In the genomic region with DNA sequence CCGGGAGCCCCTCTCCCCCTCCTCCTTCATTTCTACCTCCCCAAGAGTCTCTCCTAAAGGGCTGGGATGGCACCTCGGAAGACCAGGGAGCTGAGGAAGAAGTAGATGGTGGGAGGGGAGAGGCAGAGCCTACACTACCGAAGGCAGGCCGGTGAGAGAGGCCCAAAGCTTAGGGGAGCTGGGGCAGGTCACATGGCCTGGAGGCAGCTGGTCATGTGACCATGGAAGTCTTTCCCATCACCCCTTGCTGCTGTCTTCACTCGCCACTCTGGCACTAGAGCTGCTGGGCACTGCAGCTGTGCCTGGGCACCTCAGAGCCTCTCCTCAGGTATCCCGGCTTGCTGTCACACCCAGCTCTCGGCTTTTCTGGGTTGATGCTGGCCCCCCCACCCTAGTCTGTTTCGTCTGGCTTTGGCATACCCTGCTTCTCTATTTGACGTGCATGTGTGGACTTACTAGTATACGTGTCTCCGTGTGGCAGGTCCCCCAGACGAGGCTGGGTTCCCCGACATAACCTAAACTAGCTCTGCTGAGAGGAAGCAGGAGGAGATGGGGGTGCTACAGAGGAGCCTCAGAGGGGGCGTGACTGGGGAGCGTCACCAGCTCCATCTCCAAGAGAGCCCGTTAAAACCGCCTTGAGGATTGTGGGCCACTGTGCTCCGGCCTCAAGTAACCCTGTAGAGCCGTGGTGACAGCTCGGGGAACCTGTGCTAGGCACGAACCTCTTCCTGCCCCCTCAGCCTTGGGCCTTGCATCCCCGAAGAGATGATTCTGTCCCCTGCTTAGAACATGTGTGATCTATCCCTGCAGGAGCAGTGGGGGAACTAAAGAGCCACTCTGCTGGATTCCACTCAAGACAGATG, we compare ENCODE assay signal across 19 mouse cellular contexts. TPM values are rescaled to one million over a fixed set of nuclear protein-coding genes. Genes with fewer than 3 reads are reported as not detected.
DNase-seq lines count a peak whose midpoint lies in the region; ATAC-seq and TF ChIP-seq lines count a peak whose summit lies in the region.
"Had no signal": no experiment of that assay in that cellular context is flagged by ENCODE, and none has a peak within 500 bp of the region (broad histone marks: within the 10 kb centered on the region; RNA-seq: fewer than 3 reads in every experiment).

No protein-coding gene starts in this region.

- no peak for DNase-seq in heart, adult 2 months
- DNase-seq in left cerebral cortex, postnatal 36 days (ENCODE audit: low spot score in 2 of 2), result peak; percentile 23 to 32
- DNase-seq in left cerebral cortex, postnatal 4 days, result no peak
- DNase-seq in R1 (ENCODE audit: low read depth, low spot score), result peak; percentile 65
- no peak for DNase-seq in layer of hippocampus, adult 11-12 months (ENCODE audit: low spot score)
- DNase-seq in spleen, postnatal 14 days (ENCODE audit: low spot score in 2 of 2), result no peak
- DNase-seq: adrenal gland, adult 2 months; B cell, adult 2 months; cerebellum, postnatal 14 days; gastrocnemius, postnatal 36 days; heart, postnatal 14 days; lung, postnatal 10 days; spleen, adult 18-20 months had no signal

- no peak for TF ChIP-seq EP300 in heart, adult 2 months (IDR thresholded peaks at IDR 0.05; ENCODE audit: insufficient read depth, low read depth, low read length)

- no peaks in the 10 kb centered on the region for H3K27me3 ChIP-seq in heart, embryonic 11.5 days (ENCODE audit: control insufficient read depth, insufficient read depth, low read length)
- H3K27me3 ChIP-seq in heart, adult 2 months (ENCODE audit: control insufficient read depth, insufficient read depth, low read length), result no peaks in the 10 kb centered on the region
- no peaks in the 10 kb centered on the region for H3K27me3 ChIP-seq in stomach, embryonic 15.5 days (replicated peaks)
- H3K27me3 ChIP-seq: embryonic facial prominence, embryonic 12.5 days; forebrain, embryonic 12.5 days; midbrain, embryonic 13.5 days had no signal

- H3K4me1 ChIP-seq in heart, embryonic 11.5 days (ENCODE audit: control insufficient read depth, insufficient read depth, low read length), result no peaks in the 10 kb centered on the region
- no peaks in the 10 kb centered on the region for H3K4me1 ChIP-seq in heart, adult 2 months (ENCODE audit: control insufficient read depth, insufficient read depth, low read length)
- no peaks in the 10 kb centered on the region for H3K4me1 ChIP-seq in stomach, embryonic 15.5 days
- H3K4me1 ChIP-seq: embryonic facial prominence, embryonic 12.5 days; forebrain, embryonic 12.5 days; midbrain, embryonic 13.5 days had no signal

- no peak for ATAC-seq in heart, embryonic 11.5 days (replicated peaks; ENCODE audit: insufficient number of reproducible peaks, low FRiP score, low TSS enrichment)
- no peak for ATAC-seq in stomach, embryonic 15.5 days (ENCODE audit: insufficient read depth, low FRiP score, low read depth)
- ATAC-seq: intestine, postnatal 0 days; midbrain, embryonic 13.5 days had no signal

- 0 out of 2 replicates have a peak overlapping the region, but pooled peaks have one; percentile 24 for H3K9ac ChIP-seq in heart, embryonic 11.5 days (ENCODE audit: low read depth, low read length)
- no peak overlapping the region for H3K9ac ChIP-seq in heart, adult 2 months (ENCODE audit: low read depth, low read length)
- H3K9ac ChIP-seq in stomach, embryonic 15.5 days, result no peak overlapping the region
- H3K9ac ChIP-seq: embryonic facial prominence, embryonic 12.5 days; forebrain, embryonic 12.5 days; midbrain, embryonic 13.5 days had no signal

- H3K79me2 ChIP-seq in heart, adult 2 months (replicated peaks; ENCODE audit: control insufficient read depth, insufficient read depth, low read length), result no peaks in the 10 kb centered on the region

- H3K27ac ChIP-seq in heart, embryonic 11.5 days (ENCODE audit: low read depth, low read length), result no peak overlapping the region
- no peak overlapping the region for H3K27ac ChIP-seq in heart, adult 2 months
- peak overlapping the region; percentile 62 for H3K27ac ChIP-seq in stomach, embryonic 15.5 days
- H3K27ac ChIP-seq: embryonic facial prominence, embryonic 12.5 days; forebrain, embryonic 12.5 days; midbrain, embryonic 13.5 days had no signal

- intact Hi-C loops in heart, adult 2 months (cut with DNase I), result no loop called here
- intact Hi-C loops in left cerebral cortex, postnatal 36 days (cut with DNase I), result no loop called here
- intact Hi-C loops in left cerebral cortex, postnatal 4 days (cut with DNase I), result no loop called here

- TF ChIP-seq POLR2A in heart, adult 2 months (IDR thresholded peaks at IDR 0.05; ENCODE audit: insufficient read depth, low read depth, low read length), result no peak

- no peaks in the 10 kb centered on the region for H3K9me3 ChIP-seq in heart, embryonic 11.5 days (replicated peaks; ENCODE audit: control insufficient read depth, low read length)
- no peaks in the 10 kb centered on the region for H3K9me3 ChIP-seq in stomach, embryonic 15.5 days
- H3K9me3 ChIP-seq: embryonic facial prominence, embryonic 12.5 days; forebrain, embryonic 12.5 days; midbrain, embryonic 13.5 days had no signal

- no peak for TF ChIP-seq CTCF in heart, adult 2 months (IDR thresholded peaks at IDR 0.05)

- H3K4me3 ChIP-seq in heart, embryonic 11.5 days (ENCODE audit: low read depth, low read length), result no peak overlapping the region
- H3K4me3 ChIP-seq in heart, adult 2 months, result no peak overlapping the region
- no peak overlapping the region for H3K4me3 ChIP-seq in stomach, embryonic 15.5 days (replicated peaks)
- H3K4me3 ChIP-seq: embryonic facial prominence, embryonic 12.5 days; forebrain, embryonic 12.5 days; midbrain, embryonic 13.5 days had no signal

- no peak overlapping the region for H3K4me2 ChIP-seq in heart, embryonic 11.5 days
- no peak overlapping the region; the same call in 1 of the 2 replicates for H3K4me2 ChIP-seq in stomach, embryonic 15.5 days
- H3K4me2 ChIP-seq: embryonic facial prominence, embryonic 12.5 days; forebrain, embryonic 12.5 days; midbrain, embryonic 13.5 days had no signal

- H3K36me3 ChIP-seq in heart, embryonic 11.5 days (ENCODE audit: control insufficient read depth, insufficient read depth, low read length), result no peaks in the 10 kb centered on the region
- no peaks in the 10 kb centered on the region for H3K36me3 ChIP-seq in heart, adult 2 months (ENCODE audit: control insufficient read depth, insufficient read depth, low read length)
- peaks cover 29% of the 10 kb centered on the region for H3K36me3 ChIP-seq in stomach, embryonic 15.5 days

- WGBS in heart, embryonic 11.5 days (ENCODE audit: insufficient replicate concordance), result 67% methylated on average over 22 of the region's 22 CpGs
- WGBS in heart, adult 2 months, result 83% methylated on average over 22 of the region's 22 CpGs
- WGBS in stomach, embryonic 15.5 days, result 76% methylated on average over 22 of the region's 22 CpGs

RNA-seq across cellular contexts. Expression of a gene that starts 46.3 kb away (rescaled TPM):
- polyA plus RNA-seq in heart, embryonic 11.5 days (2014; fragmentation: Nextera tagmentation; extraction: Ambion mirVana), result 74.8 and 78.7 TPM in 2 replicates
- total RNA-seq in heart, adult 2 months (2021), result 10 to 100 TPM; 18.2 to 22.5 TPM
- 19.9 and 25.9 TPM in 2 replicates for polyA plus RNA-seq in heart, adult 2 months (2012; rRNA removed)
- total RNA-seq in left cerebral cortex, postnatal 36 days (2021), result 10 to 100 TPM; 28.0 to 32.6 TPM
- total RNA-seq in left cerebral cortex, postnatal 4 days (2021), result 10 to 100 TPM; 32.8 to 37.8 TPM
- polyA plus RNA-seq in stomach, embryonic 15.5 days (2015; fragmentation: Nextera tagmentation; extraction: Ambion mirVana), result 73.1 and 77.4 TPM in 2 replicates

Comparison
In these comparisons a context has a peak if more than half of its experiments do, and no peak if none do; other contexts are left out.
1. DNase-seq: peak in left cerebral cortex, postnatal 36 days (2 of 2) and R1 (single experiment); none in heart, adult 2 months (0 of 2), left cerebral cortex, postnatal 4 days (single experiment), layer of hippocampus, adult 11-12 months (single experiment) and spleen, postnatal 14 days (0 of 2).